Mouse (Mus musculus): Measurements from ENCODE around the gene S100a7a.

DNA sequence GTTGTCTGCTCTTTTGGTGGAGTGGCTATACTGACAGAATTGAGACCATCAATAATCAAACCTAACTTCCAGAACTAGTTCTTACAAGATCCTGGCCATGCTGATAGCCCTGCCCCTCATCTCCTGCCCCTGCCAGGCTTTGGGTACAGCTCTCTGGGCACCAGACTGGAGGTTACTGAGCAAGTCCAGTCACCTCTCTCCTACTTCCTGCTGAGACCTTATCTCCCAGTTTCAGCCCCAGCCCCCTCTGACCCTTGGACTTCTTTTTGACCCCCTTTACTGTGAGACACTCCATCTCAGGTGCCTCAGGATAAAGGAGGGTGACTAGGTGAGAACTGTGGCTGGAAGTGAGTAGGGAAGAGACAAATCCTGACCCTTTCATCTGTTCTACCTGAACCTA, 44.7 kb upstream of the S100a7a start:
- no peak for TF ChIP-seq CTCF (IDR thresholded peaks at IDR 0.05; ENCODE audit: control insufficient read depth, insufficient read depth, low read length)
- no peak for TF ChIP-seq POLR2A (IDR thresholded peaks at IDR 0.05; ENCODE audit: borderline replicate concordance, control insufficient read depth, low read depth, low read length)

Data from bone marrow, adult 2 months (tissue).